Mouse (Mus musculus) bone marrow, adult 2 months (tissue): ENCODE results near the gene Tex13c2.

Experiments
- CTCF ChIP-seq: fragments of 200-500 bp; IDR thresholded peaks from 2 replicates; pipeline ENCODE4 v1.5.1; 2011; ENCODE audit warnings: low read length, control low read depth; ENCODE audit not compliant: control insufficient read depth, insufficient read depth
- POLR2A ChIP-seq: fragments of 200-500 bp; IDR thresholded peaks from 2 replicates; pipeline ENCODE4 v1.6.1; 2011; ENCODE audit warnings: low read depth, mild to moderate bottlenecking, control low read depth, low read length, borderline replicate concordance; ENCODE audit not compliant: control insufficient read depth

DNA sequence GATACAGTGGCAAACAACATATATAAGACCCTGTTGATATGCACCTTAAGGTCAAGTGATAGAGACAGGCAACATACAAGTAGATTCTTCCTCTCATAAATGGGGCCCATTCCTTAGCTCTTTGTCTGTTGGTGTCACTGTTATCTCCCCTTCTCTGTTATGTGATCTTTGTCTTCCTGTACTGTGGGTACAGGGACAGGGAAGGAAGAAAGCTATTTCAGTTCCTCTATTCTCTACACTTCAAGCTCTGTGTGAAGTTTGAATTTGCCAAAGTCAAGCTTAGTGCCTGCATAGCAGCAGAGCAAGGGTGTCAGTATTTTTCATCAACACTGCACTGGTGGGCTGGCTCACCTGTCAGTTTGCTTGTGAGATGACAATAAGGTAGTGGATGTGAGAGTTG, 11.0 kb downstream of the Tex13c2 start:
- TF ChIP-seq CTCF (no peak), POLR2A (no peak)
